12 mouse cellular contexts compared by ENCODE assay signal in genomic region chr3:68934259-68934658, GRCm38 (mm10).
"Had no signal": no experiment of that assay in that cellular context is flagged by ENCODE, and none has a peak within 500 bp of the region (broad histone marks: within the 10 kb centered on the region; RNA-seq: fewer than 3 reads in every experiment).

No protein-coding gene starts in this region.

- DNase-seq: gastrocnemius, postnatal 14 days; gastrocnemius, postnatal 36 days; heart, adult 11 months; heart, adult 2 months; heart, postnatal 14 days; heart, postnatal 36 days; kidney, adult 18-20 months; kidney, adult 8-10 months; kidney, postnatal 10 days; kidney, postnatal 25 days; kidney, postnatal 4 days; left cerebral cortex, postnatal 4 days had no signal
